Mouse (Mus musculus): Measurements from ENCODE around the gene Rad51c.
A peak's percentile ranks its signal among the peaks of the same experiment; 100 is the strongest.
"Not testable (repeated sequence)": the region's sequence is repeated elsewhere in the genome, so short reads cannot be mapped to it uniquely, and the experiment has no call there.

Rad51c gene

GRCm38 (mm10) chr11:87432933-87433669 is 28.3 kb upstream of the Rad51c start:
- no peak for DNase-seq (ENCODE audit: low read depth, low spot score)

GRCm38 (mm10) chr11:87432447-87432846 is 27.7 kb upstream of the Rad51c start:
- DNase-seq (ENCODE audit: low read depth, low spot score): no peak

- DNase-seq (ENCODE audit: low read depth, low spot score): not testable (repeated sequence)
These were observed 27.1 kb upstream of the Rad51c start for GRCm38 (mm10) chr11:87431813-87432212.

- no peak for DNase-seq (ENCODE audit: low read depth, low spot score)
These were observed 25.6 kb upstream of the Rad51c start for GRCm38 (mm10) chr11:87430374-87430773.

- DNase-seq (ENCODE audit: low read depth, low spot score): no peak
These were observed 24.6 kb upstream of the Rad51c start for GRCm38 (mm10) chr11:87429363-87429762.

GRCm38 (mm10) chr11:87428051-87428673 is 23.4 kb upstream of the Rad51c start:
- no peak for DNase-seq (ENCODE audit: low read depth, low spot score)

GRCm38 (mm10) chr11:87427273-87428050 is 22.7 kb upstream of the Rad51c start:
- no peak for DNase-seq (ENCODE audit: low read depth, low spot score)

GRCm38 (mm10) chr11:87426450-87427250 is 21.9 kb upstream of the Rad51c start:
- DNase-seq (ENCODE audit: low read depth, low spot score): not testable (repeated sequence)

- no peak for DNase-seq (ENCODE audit: low read depth, low spot score)
These were observed 21.3 kb upstream of the Rad51c start for GRCm38 (mm10) chr11:87426121-87426449.

GRCm38 (mm10) chr11:87423551-87424325 is 19.0 kb upstream of the Rad51c start:
- DNase-seq (ENCODE audit: low read depth, low spot score): no peak

GRCm38 (mm10) chr11:87422511-87423340 is 18.0 kb upstream of the Rad51c start:
- DNase-seq (ENCODE audit: low read depth, low spot score): peak; percentile 72

GRCm38 (mm10) chr11:87421760-87422201 is 17.0 kb upstream of the Rad51c start:
- DNase-seq (ENCODE audit: low read depth, low spot score): no peak

- no peak for DNase-seq (ENCODE audit: low read depth, low spot score)
These were observed 16.1 kb upstream of the Rad51c start for GRCm38 (mm10) chr11:87420861-87421260.

GRCm38 (mm10) chr11:87416120-87416519 is 11.4 kb upstream of the Rad51c start:
- DNase-seq (ENCODE audit: low read depth, low spot score): peak; percentile 58

GRCm38 (mm10) chr11:87413412-87413811 is 8.7 kb upstream of the Rad51c start:
- not testable (repeated sequence) for DNase-seq (ENCODE audit: low read depth, low spot score)

- DNase-seq (ENCODE audit: low read depth, low spot score): peak; percentile 98
These were observed 472 bp downstream of the Rad51c start for GRCm38 (mm10) chr11:87404111-87404853.

GRCm38 (mm10) chr11:87398402-87398801 is 6.4 kb downstream of the Rad51c start:
- DNase-seq (ENCODE audit: low read depth, low spot score): no peak

- DNase-seq (ENCODE audit: low read depth, low spot score): no peak
These were observed 10.9 kb downstream of the Rad51c start for GRCm38 (mm10) chr11:87393855-87394254.

- no peak for DNase-seq (ENCODE audit: low read depth, low spot score)
These were observed 19.1 kb downstream of the Rad51c start for GRCm38 (mm10) chr11:87385676-87386075.

Measured in WW6 (cell line).